Mouse (Mus musculus) hematopoietic stem cell, adult 5-6 weeks (primary cell): ENCODE data around the gene Wwox. TPM values are rescaled to one million over a fixed set of nuclear protein-coding genes. Genes with fewer than 3 reads are reported as not detected.

Source experiments
- ATAC-seq, 2 experiments: fragments of 125-278 bp in 1 of 2; replicated peaks in 1 of 2; 2 replicates each; pipeline ENCODE4 v1.8.0; 2016 to 2017; ENCODE audit warnings: inconsistent platforms in 2 of 2, mild to moderate bottlenecking in 2 of 2, moderate number of reproducible peaks in 2 of 2, low read depth in 1 of 2, moderate TSS enrichment in 1 of 2; ENCODE audit not compliant: low FRiP score in 2 of 2, poor library complexity in 2 of 2, severe bottlenecking in 2 of 2, insufficient read depth in 1 of 2, low TSS enrichment in 1 of 2
- total RNA-seq: library from RNA; stranded (forward); fragments of 172-1452, 232-1000 nt; gene quantifications from 2 replicates; pipeline ENCODE4 v1.2.3, GENCODE M21; 2017

The Wwox gene
- total RNA-seq: 15.0 and 16.6 TPM in 2 replicates

DNA sequence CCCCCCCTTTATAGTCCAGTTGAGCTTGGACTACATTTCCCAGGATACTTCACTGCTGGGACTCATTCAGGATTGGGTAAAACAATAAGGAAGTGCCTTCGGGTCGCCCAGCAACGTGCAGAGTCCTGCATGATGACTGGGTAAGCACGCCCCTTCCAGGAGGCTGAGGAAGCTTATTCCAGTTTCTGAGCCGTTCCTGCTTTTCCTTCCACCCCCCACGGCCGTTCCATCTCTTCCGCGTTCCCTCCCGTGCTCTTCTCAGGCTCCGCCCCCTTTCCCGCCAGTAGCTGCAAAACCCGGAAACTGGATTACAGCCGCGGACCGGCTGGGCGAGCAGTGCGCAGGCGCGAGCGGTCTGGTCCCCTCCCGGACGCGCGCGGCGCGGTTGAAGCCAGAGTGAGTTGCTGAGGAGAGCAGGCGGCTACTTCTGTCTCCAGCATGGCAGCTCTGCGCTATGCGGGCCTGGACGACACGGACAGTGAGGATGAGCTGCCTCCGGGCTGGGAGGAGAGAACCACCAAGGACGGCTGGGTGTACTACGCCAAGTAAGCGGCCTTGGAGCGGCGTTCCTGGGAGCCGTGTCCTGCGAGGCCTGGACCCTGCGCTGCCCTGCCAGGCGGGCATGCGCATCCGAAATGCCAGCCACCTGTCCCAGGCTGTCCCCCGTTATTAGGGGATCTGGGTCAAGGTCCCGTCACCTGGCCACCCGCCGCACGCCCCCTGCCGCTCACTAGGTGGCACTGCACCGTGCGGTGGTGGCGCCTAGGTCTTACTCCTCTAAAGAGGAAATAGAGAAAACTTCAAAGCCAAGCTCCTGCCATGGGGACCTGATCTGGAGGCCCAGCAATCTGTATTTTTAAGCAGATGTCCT, at the start of gene Wwox:
Gene Wwox, plus strand, starts transcription at position 322 of the 871 bp plus-strand sequence.
- ATAC-seq: peak; percentile 95 to 98

DNA sequence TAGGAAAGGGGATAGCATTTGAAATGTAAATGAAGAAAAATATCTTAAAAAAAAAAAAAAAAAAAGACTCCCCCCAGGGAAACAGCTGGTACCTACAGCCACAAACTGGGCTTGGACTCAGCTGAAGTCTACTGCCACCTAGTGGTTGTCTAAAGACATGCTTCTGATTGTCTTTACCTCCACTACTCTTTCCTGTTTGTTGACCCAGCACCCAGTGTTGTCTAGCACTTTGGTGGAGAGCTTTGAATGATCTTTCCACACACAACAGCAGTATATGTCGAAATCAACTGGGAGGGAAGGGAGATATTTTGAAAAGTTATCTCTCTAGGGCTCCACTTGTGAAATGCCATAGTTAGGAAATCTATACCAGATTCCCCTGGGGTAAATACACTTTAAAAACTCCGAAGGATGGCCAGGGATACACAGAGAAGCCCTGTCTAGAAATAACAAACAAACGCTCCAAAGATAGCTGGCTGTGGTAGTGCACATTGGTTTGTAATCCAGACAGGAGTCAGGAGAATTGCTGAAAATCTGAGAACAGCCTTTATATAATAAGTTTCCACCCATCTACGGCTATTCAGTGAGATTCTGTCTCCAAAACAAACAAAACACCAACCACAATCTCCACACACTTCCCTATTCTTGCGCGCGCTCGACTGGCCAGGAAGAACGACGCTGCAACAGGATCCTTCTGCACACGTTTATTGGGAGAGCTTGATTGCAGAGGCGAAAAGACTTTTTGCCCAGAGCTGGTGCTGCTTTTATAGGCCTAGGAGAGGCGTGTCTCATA, 48.8 kb upstream of the Wwox start:
- ATAC-seq: peak; percentile 80 to 88

DNA sequence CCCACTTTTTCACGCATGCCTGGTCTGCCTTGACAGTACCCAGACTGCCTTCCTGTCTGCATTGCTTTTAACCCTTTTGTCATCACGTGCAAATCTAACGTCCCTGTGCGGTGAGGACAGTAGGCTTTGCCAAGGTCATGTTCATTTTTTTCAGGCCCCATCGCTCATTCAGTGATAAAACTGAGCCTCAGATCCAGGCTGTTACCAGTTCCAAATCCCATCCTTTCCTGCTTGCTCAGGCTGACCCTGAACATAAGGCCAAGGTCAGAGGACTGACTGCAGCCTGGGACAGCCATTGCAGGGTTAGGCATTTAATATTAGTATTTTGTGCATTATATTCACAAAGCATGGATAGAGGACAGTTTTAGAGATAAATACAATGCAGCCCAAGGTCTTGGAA, 41.1 kb upstream of the Wwox start:
- no peak for ATAC-seq

DNA sequence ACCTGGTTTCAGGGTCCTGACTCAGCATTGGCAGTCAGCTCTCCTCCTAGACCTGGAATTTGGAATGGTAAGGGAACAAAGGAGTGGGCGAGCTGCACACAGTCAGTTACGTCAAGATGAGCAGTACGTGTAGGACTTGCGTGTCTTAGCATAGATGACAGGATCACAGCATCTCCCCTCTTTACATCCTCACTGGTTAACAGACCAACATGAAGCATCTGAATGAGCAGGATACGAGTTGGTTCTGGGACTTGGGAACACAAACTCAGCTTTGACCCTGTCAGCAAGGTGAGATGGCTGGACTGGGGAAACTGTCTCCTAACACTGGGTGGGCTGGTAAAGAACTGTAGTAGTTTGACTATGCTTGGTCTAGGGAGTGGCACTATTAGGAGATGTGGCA, 40.2 kb upstream of the Wwox start:
- no peak for ATAC-seq

DNA sequence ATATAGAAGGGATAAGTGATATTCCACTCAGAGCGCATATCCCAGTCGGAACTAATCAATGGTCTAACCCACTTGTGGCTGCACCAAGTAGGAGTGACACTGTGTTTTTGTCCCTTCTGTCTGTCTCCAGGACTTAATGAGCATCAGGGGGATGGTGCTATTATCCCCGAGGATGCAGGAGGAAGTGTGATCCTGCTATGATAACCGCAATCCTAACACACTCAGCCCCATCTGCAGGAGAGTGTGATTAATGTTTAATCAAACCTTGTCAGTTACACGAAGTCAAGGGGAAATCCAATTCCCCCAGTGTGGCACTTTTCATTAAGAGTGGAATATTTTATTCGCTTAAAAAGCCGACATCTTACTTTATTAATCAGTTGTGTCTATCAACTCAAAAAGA, 37.8 kb upstream of the Wwox start:
- ATAC-seq: no peak

DNA sequence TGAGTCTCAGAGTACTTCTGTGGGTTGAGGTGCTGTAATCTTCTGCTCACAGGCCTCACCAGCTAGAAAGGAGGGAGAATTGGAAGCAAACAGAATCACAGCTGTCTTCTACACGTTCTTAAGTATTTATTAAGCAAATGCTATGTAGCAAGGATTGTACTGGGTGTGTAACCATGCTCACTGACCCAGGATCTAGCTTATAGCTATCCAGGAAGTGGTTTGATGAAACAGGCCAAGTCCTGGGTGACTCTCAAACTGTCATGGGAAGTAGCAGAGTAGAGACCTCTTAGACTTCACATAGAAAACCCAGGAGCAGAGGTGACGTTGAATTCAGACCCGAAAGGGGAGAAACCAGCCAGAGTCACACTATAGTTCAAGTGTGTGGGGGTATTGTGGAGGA, 28.0 kb upstream of the Wwox start:
- peak in 1 of 2 experiments; percentile 42; a peak in 1 of 4 replicates for ATAC-seq

DNA sequence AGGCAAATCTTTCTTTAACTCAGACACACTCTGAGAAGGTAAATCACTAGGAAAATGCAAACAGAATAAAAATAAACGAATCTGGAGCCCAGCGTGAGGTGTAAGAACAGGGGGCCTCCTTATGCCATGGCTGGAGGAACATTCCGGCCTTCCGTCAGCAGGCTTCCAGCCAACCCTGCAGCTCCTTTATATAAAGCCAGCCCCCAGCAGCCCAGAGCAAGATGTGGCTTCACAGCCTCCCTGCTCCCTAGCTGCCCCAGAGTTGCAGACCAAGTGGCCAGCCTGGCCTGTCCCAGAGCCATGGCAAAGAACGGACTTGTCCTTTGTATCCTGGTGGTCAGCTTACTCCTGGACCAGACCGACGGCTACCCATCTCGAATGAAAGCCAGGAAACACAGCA, 21.7 kb upstream of the Wwox start, which contains the start of gene Clec3a:
Gene Clec3a, plus strand, starts transcription at position 301 of the 400 bp plus-strand sequence.
- no peak for ATAC-seq

DNA sequence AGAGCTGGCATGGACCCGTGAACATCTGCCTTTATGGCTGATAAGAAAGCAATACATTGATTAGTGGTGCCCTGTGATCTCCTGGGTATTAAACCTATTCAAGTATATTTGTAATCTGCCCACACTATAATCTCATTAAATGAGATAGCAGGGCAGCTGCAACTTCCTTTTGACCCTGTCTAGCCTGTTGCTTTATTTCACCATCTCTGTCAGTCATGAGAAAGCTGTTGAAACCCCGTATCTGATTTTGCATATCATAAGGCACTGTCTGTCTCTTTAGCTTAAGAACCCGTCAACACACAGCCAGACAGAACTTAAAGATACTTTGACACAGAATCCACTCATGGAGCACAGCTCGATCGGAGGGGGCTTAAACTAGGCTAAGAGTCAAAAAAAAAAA, 21.0 kb upstream of the Wwox start:
- ATAC-seq: peak in 1 of 2 experiments; percentile 56; a peak in 1 of 4 replicates

DNA sequence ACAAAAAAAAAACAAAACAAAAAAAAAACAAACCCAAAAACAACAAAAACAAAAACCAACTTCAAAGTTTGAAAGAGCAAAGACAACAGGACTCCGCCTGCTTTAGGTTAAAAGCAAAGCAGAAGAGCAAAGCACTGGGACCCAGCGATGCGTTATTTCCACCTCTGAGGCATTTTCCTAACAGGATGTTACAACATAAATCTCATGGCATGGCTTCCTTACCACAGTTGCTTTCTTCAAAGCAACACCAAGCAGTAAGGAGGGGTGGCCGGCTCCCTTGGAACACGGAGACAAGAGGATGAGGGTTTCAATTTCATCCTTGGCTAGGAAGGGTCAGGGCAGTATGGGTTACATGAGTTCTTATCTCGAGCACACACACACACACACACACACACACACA, 20.6 kb upstream of the Wwox start:
- peak; percentile 22 to 74; a peak in 2 of 4 replicates for ATAC-seq

DNA sequence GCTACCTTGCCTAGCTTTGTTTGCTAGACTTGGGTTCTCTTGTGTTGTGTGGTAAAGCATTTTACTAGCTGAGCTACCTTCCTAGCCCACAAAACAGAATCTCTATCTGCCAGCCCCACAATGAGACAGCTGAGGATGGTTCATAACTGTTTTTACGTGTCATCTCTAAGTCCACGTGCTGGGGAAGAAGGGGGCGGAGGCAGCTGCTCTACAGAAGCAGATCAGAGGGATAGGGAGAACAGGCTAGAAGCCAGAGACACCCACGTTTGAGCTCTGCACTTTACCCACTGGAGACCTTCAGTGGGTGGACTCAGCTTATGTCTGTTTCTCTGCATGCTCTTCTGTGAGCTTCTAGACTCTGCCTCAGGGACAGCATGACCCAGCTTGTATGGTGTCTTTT, 17.9 kb upstream of the Wwox start:
- ATAC-seq: no peak

DNA sequence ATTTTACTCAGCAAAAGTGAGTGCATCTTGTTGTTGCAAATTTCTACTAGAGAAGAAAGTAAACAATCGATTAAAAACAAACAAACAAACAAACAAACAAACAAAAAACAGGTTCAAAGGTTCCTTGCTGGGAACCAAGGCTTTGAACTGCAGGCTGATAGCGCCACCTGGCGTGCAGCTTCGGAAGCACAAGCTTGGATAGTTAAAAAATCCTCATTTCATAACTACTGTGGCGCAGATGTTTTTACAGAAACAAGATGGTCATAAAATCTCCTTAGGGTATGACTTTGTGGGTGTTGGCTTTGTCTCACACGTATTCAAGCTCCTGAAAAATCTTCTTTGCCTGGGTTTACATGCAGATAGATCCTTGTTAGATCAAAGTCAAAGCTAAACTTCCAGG, 1.2 kb upstream of the Wwox start:
- ATAC-seq: no peak

DNA sequence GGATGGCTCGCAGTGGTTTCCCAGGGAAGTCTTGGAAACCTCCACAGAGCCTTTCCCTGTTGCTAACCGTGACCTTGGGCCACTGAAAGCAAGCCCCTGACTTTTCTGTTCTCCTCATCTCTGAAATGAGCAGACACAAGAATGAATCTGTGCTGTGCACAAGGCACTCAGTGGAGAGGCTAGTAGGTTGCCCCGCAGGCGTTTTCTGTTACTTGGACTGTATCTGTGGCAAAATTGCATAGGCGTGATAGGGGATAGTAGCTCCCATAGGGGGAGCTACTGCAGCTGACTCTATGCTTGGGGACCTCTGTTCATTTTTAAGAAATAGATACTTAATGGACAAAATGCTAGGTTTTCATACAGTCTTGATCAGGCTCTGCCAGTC, 742 bp downstream of the Wwox start:
- no peak for ATAC-seq

DNA sequence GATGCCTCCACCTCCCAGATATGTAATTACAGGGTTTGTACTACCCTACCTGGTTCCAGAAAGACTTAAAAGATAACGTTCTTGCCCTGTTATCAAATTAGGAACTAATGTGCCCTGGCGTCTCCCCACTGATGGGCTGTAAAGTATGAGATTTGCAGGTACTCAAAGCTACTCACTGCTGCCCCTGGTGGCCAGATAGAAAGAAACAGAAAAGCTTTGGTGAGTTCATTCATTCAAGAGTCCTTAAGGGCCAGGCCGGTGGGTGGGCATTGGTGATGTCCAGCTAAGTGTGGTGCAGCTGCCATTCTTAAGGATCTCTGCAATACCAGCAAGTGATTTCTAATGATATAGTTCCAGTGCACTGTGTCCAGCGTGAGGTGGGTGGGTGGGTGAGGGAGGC, 2.2 kb downstream of the Wwox start:
- no peak for ATAC-seq

DNA sequence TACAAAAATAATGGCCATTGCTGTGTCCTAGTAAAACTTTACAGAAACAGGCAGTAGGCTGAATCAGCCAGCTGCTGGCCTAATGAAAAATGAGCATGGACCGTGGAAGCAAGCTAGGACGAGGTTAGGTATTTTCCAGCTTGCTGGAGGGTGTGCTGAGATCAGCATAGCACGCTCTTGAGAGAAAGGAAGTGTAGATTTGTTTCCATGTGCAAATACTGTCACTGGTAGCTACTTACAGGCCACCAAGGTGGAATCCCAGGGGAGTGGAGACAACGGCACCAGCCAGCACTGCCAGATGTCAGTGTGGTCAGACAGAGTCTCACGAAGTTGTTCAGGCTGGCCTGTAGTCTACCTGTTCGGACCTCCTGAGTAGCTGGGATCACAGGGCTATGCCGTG, 7.4 kb downstream of the Wwox start:
- no peak for ATAC-seq

DNA sequence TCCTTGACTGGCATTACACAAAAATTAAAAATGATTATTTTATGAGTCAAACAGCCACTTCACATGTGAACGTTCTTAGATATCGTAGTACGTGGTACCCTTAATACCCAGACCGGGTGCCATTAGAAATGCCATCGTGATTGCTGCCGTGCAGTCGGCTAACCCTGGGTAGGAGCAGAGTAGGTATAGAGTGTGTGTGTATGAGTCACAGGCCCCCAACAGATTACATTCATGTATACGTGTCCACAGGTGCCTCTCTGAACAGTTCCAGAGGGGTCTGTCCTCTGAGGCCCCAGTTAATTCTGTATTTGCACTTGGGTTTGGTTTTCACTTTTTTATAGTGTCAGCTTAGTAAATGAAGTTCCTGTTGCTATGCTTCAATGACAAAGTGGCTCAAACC, 12.8 kb downstream of the Wwox start:
- ATAC-seq: no peak

DNA sequence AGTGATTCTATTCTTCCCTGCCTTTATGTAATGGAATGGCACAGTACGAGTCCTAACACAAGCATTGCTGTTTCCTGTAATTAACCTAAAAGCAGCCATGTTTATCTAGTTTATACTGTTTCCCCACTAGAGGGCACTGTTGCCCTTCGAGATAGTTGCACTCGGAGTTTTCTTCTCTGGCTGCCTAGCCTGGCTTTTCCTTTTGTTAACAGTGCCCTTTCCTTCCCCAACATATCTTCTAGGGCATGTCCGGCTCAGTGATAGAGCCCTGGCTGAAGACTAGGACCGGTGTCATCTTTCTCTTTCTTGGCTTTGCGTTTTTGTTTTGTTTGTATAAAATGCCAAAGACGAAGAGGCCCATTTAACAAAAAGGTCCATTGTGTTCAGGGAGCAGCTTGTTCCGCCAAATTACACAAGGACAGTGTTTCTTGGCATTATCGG, 13.3 kb downstream of the Wwox start:
- peak; percentile 60 to 76; a peak in 3 of 4 replicates for ATAC-seq

DNA sequence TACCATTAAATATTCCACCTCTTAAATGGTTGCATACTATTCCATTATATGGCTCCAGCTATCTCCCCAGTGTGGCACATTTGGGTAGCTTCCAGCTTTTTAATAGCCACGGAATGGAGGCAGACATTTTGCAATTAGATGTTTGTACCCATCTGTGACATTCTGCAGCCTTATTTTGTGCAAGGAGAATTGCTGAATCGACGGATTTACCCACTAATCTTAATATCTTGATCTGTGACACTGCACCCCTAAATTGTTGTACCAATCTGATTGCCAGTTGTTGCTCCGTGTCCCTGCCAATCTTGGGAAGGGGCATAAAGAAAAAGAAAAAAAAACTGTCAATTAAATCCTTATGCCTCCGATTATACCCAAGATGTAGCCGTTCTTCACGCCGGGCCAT, 15.8 kb downstream of the Wwox start:
- no peak for ATAC-seq

DNA sequence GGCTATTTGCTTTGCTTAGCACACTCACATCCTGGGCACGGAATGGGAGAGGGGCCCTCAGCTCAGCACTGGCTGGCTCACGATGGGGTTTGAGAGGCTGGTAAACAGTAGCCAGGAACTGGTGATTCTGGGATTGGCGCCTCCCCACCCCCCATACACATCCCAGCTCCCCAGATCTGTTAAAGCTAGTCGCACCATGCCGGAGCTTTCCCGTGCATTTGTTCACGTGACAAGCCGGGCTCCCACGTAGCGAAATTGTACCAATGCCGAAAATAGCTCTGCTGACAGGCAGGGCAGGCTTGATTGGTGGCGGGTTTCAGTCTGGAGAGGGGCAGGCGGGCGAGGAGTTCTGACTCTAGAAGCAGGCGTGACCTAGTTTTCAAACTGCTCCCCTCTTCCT, 16.5 kb downstream of the Wwox start:
- ATAC-seq: peak in 1 of 2 experiments; percentile 37; a peak in 1 of 4 replicates
